Mouse (Mus musculus) liver, postnatal 0 days (tissue): ENCODE data around the gene Mapkapk3.

Experiments
- CTCF ChIP-seq: sonication (generic); IDR thresholded peaks from 2 replicates; pipeline ENCODE4 v1.5.1; 2016; ENCODE audit warnings: antibody characterized with exemption, low read depth
- EP300 ChIP-seq: IDR thresholded peaks from 2 replicates; pipeline ENCODE4 v1.6.1; 2016; ENCODE audit warnings: antibody characterized with exemption, low read depth, mild to moderate bottlenecking

DNA sequence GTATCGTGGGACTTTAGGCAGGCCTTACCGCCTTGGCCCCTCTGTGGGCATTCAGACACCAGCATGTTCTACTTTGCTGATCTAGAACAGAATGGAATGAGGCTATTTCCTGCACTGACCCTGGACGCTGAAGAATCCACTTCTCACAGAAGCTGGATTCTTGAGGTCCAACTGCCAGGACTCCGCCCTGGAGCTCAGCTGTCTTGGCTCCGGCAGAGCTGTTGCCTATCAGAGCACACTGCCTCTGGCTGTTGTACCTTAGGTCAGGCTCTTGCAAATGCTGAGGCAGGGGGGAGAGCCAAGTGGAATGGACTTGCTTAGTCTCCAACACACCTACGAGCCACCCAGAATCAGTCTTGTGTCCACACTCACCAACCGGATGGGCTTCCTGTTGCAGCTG is 36.2 kb upstream of the Mapkapk3 start:
- no peak for TF ChIP-seq CTCF
- no peak for TF ChIP-seq EP300
